Mouse (Mus musculus) brain, embryonic 14.5 days (tissue): ENCODE results near the gene Mogs.
"Not testable (repeated sequence)": the region's sequence is repeated elsewhere in the genome, so short reads cannot be mapped to it uniquely, and the experiment has no call there.

ENCODE experiments used
- CTCF ChIP-seq: fragments of 200-500 bp; IDR thresholded peaks from 2 replicates; pipeline ENCODE4 v1.5.1; 2012; ENCODE audit warnings: inconsistent platforms, mild to moderate bottlenecking, moderate library complexity, borderline replicate concordance; ENCODE audit not compliant: insufficient read depth, insufficient read length; ENCODE audit errors: extremely low read depth
- POLR2A ChIP-seq: fragments of 200-500 bp; IDR thresholded peaks from 2 replicates; pipeline ENCODE4 v1.6.1; 2012; ENCODE audit warnings: mild to moderate bottlenecking, inconsistent platforms, borderline replicate concordance; ENCODE audit not compliant: poor library complexity, insufficient read depth, insufficient read length, severe bottlenecking; ENCODE audit errors: extremely low read depth

DNA sequence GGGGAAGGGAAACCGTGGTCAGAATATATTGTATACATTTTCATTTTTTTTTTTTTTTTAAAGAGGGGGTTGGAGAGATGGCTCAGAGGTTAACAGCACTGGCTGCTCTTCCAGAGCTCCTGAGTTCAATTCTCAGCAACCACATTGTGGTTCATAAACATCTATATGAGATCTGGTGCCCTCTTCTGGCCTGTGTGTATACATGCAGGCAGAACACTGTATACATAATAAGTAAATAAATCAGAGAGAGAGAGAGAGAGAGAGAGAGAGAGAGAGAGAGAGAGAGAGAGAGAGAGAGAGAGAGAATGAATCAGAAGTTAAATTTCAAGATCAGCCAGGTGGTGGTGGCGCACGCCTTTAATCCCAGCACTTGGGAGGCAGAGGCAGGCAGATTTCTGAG, 44.2 kb downstream of the Mogs start:
- TF ChIP-seq POLR2A, result not testable (repeated sequence)
- TF ChIP-seq CTCF, result peak; percentile 18; the same call in 1 of the 2 replicates
